Mouse (Mus musculus) G1E (cell line): ENCODE measurements at regions not wholly inside any gene's neighbourhood (a gene's known extent, or its start where the extent isn't known, plus 50 kb on each side); places are given as distances from the start of the nearest gene placed in this dataset.
A peak's percentile ranks its signal among the peaks of the same experiment; 100 is the strongest.

Source experiments
- CTCF ChIP-seq: IDR thresholded peaks from 2 replicates; pipeline ENCODE4 v1.5.1; 2012; ENCODE audit warnings: low read depth, low read length, inconsistent platforms, mixed read lengths
- GATA1 ChIP-seq: IDR thresholded peaks from 2 replicates; pipeline ENCODE4 v1.6.1; 2012; ENCODE audit warnings: borderline replicate concordance, low read length, inconsistent platforms, mixed read lengths

- peak; percentile 24; the same call in 1 of the 2 replicates for TF ChIP-seq CTCF
- no peak for TF ChIP-seq GATA1
These were observed 442.1 kb downstream of the Etnk1 start for GRCm38 (mm10) chr6:143609100-143609499.
